Mouse (Mus musculus) embryonic facial prominence, embryonic 14.5 days (tissue): ENCODE measurements around the gene Jmjd6. TPM values are rescaled to one million over a fixed set of nuclear protein-coding genes. Genes with fewer than 3 reads are reported as not detected.

Source experiments
- polyA plus RNA-seq: library from polyadenylated mRNA; unstranded; fragments of >200 nt; fragmentation: Nextera tagmentation; extraction: Ambion mirVana; gene quantifications from 2 replicates; pipeline ENCODE4 v1.2.1, GENCODE M21; 2014

Gene Jmjd6
- polyA plus RNA-seq, 1 experiment from 2014 or later: 74.8 TPM

Other genes starting within 250 kb of the Jmjd6 start
- gene Rhbdf2, start 216.4 kb downstream of the Jmjd6 start, polyA plus RNA-seq: 3.6 and 4.4 TPM in 2 replicates
- gene Prcd, start 189.9 kb downstream of the Jmjd6 start, polyA plus RNA-seq: 0.84 and 2.3 TPM in 2 replicates
- gene Cygb, start 189.1 kb downstream of the Jmjd6 start, polyA plus RNA-seq: 17.8 and 20.5 TPM in 2 replicates
- 0.11 TPM in 1 of 2 replicates, not detected in the other for gene St6galnac1, start 67.9 kb downstream of the Jmjd6 start, polyA plus RNA-seq
- 17.3 and 17.6 TPM in 2 replicates for gene Mxra7, start 15.4 kb downstream of the Jmjd6 start, polyA plus RNA-seq
- 75.8 and 77.4 TPM in 2 replicates for gene Mettl23, start 171 bp downstream of the Jmjd6 start, polyA plus RNA-seq
- gene Mfsd11, start 9.0 kb upstream of the Jmjd6 start, polyA plus RNA-seq: 42.8 and 43.9 TPM in 2 replicates
- 663 and 697 TPM in 2 replicates for gene Srsf2, start 9.6 kb upstream of the Jmjd6 start, polyA plus RNA-seq
- 1.1 and 1.6 TPM in 2 replicates for gene Mgat5b, start 75.4 kb upstream of the Jmjd6 start, polyA plus RNA-seq